Mouse (Mus musculus): ENCODE measurements at regions not wholly inside any gene's neighbourhood (a gene's known extent, or its start where the extent isn't known, plus 50 kb on each side); places are given as distances from the start of the nearest gene placed in this dataset.

DNA sequence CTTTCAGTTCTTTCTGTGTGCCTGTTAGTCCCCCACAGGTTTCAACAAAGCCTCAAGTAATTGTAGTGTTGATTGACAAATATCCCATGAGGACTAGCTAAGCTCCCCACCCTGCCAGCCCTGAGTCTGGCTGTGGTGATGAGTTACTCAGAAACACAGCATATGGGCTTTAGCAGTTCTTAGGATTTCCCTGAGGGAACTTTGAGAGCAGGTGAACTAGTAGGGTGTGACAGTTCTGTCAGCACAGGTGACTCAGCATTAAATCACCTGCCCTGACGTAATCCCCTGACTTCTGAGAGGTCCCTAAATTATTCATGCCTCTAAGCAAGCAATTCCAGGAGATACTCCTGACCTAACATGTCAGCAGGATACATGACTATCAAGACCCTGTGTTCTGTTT lies 347.7 kb upstream of the Igfbp3 start:
- no peak for DNase-seq (ENCODE audit: low spot score)
- H3K27ac ChIP-seq (replicated peaks): no peak overlapping the region
- 70% methylated on average over 1 of the region's 1 CpGs for WGBS

DNA sequence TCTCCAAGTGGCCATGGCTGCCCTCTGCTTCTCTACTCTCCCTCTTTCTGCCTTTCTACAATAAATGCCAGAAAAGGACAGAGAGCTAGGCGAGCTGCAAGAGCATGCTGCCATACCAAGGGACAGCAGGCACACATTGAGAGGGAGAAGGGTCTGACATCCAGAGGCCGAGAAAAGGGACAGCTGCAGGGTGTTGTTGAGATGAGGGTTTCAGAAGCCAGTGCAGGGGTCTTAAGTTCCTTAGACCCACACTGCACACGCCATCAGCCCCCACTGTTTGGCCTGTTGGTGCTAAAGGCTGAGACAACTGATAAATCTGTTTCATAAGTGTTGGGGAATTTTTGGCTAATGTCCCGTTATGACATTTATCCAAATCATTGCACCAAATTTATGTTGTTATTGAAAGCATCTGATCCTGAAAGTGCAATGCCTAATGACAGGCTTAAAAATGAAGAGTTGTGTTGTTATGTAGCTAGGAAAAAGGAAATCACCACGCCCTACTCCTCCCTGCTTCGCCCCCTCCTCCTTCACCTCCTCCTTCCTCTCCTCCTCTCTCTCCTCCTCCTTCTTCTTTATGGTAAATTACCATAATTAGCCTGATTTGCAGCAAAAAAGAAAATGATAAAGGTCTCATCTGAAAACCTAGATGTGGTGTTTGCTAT lies 342.0 kb upstream of the Igfbp3 start:
- no peaks in the 10 kb centered on the region for H3K9me3 ChIP-seq

More for the DNA sequence above, 347.7 kb upstream of the Igfbp3 start:
- Histone ChIP-seq H3K27me3 (replicated peaks; ENCODE audit: low read depth, poor library complexity, severe bottlenecking) (no peaks in the 10 kb centered on the region), H3K4me1 (no peaks in the 10 kb centered on the region), H3K4me3 (no peak overlapping the region), H3K9me3 (no peaks in the 10 kb centered on the region), H3K36me3 (replicated peaks) (no peaks in the 10 kb centered on the region)

DNA sequence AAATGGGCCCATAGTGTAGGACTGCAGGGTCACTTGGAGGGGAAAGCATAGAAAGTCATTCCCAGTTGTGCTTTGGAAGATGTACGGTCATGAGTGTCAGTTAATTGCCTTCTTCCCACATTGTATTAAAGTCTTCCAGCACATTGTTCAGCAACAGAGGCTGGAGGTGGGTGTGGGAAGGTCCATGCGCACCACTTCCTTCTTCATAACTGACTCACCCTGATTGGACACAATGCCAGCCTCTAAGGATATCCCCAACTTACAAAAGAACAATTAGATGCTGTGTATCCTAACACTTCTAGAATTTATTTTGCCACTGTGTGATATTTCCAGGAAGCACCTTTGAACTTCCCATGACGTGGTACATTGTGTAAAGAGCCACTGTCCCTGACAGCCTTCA lies 338.4 kb upstream of the Igfbp3 start:
- no peaks in the 10 kb centered on the region for H3K9me3 ChIP-seq
- H3K27me3 ChIP-seq (replicated peaks; ENCODE audit: low read depth, poor library complexity, severe bottlenecking): no peaks in the 10 kb centered on the region
- H3K4me3 ChIP-seq: no peak overlapping the region
- H3K27ac ChIP-seq (replicated peaks): no peak overlapping the region
- no peak for DNase-seq (ENCODE audit: low spot score)
- H3K4me1 ChIP-seq: no peaks in the 10 kb centered on the region
- 86% methylated on average over 3 of the region's 3 CpGs for WGBS
- no peaks in the 10 kb centered on the region for H3K36me3 ChIP-seq (replicated peaks)

More for the DNA sequence above, 342.0 kb upstream of the Igfbp3 start:
- Histone ChIP-seq H3K27ac (replicated peaks) (no peak overlapping the region), H3K36me3 (replicated peaks) (no peaks in the 10 kb centered on the region), H3K27me3 (replicated peaks; ENCODE audit: low read depth, poor library complexity, severe bottlenecking) (no peaks in the 10 kb centered on the region), H3K4me3 (no peak overlapping the region), H3K4me1 (no peaks in the 10 kb centered on the region)
- DNase-seq (ENCODE audit: low spot score): no peak
- 81% methylated on average over 6 of the region's 6 CpGs for WGBS

DNA sequence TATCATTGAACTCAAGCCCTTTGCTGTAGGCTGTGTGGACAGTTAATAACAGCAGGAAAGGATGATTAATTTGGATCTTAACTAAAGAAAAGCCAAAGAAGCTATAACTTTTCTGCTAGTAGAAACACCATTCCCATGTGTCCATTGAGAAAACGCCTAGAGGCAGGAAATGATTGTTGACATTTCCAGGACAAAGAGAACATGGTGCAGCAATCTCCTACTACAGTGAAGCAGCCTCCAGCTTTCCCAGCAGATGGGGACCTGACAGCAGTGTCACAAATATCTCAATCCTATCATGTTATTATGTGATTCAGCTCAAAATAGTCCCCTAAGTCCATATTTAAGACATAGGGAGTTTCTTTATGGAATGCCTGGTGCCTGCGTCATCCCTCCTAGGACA lies 334.1 kb upstream of the Igfbp3 start:
- Histone ChIP-seq H3K27ac (replicated peaks) (no peak overlapping the region), H3K4me3 (no peak overlapping the region), H3K4me1 (no peaks in the 10 kb centered on the region), H3K36me3 (replicated peaks) (no peaks in the 10 kb centered on the region), H3K27me3 (replicated peaks; ENCODE audit: low read depth, poor library complexity, severe bottlenecking) (no peaks in the 10 kb centered on the region), H3K9me3 (no peaks in the 10 kb centered on the region)
- no peak for DNase-seq (ENCODE audit: low spot score)
- WGBS: 65% methylated on average over 2 of the region's 2 CpGs

DNA sequence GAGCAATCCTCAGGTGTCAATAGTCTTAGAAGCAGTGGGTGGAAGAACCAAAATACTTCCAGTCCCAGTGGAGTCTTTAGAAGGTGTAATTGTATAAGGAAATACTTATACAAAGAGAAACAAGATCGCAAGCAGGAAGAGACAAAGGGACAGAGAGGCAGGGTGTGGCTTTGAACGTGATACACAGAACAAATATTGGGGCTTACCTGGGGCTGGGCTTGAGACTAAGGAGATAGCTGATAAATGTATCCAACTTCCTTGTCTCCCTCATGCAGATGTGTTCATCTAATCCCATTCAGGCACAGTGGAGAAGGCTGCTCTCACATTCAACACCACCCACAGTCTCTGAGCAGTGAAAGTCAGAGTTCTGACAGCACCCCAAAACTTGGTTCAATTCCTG lies 331.9 kb upstream of the Igfbp3 start:
- Histone ChIP-seq H3K27ac (replicated peaks) (no peak overlapping the region), H3K36me3 (replicated peaks) (no peaks in the 10 kb centered on the region), H3K4me1 (no peaks in the 10 kb centered on the region), H3K9me3 (no peaks in the 10 kb centered on the region), H3K27me3 (replicated peaks; ENCODE audit: low read depth, poor library complexity, severe bottlenecking) (no peaks in the 10 kb centered on the region), H3K4me3 (no peak overlapping the region)
- DNase-seq (ENCODE audit: low spot score): no peak
- WGBS: 84% methylated on average over 2 of the region's 2 CpGs

DNA sequence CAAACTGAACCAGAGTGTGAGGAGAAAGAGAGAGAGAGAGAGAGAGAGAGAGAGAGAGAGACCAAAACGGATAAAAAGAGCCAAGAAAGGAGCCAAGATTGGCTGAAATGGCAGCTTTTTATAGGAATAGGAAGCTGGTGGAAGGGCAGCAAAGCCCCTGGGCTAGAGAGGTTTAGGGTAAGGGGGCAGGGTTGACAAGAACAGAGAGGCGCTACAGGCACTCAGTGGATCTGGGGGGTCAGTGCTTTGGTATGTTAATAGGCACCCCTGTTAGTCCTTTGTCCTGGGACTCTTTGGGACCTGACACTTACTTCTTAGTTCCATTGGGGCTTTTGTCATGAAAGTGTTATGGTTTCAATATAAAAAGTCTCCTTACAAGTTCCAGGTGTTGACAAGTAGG lies 320.9 kb upstream of the Igfbp3 start:
- Histone ChIP-seq H3K27ac (replicated peaks) (no peak overlapping the region), H3K4me3 (no peak overlapping the region), H3K36me3 (replicated peaks) (no peaks in the 10 kb centered on the region), H3K9me3 (peaks cover 8% of the 10 kb centered on the region; the same call in 1 of the 2 replicates), H3K4me1 (no peaks in the 10 kb centered on the region), H3K27me3 (replicated peaks; ENCODE audit: low read depth, poor library complexity, severe bottlenecking) (no peaks in the 10 kb centered on the region)
- WGBS: 29% methylated on average over 2 of the region's 2 CpGs
- DNase-seq (ENCODE audit: low spot score): no peak

DNA sequence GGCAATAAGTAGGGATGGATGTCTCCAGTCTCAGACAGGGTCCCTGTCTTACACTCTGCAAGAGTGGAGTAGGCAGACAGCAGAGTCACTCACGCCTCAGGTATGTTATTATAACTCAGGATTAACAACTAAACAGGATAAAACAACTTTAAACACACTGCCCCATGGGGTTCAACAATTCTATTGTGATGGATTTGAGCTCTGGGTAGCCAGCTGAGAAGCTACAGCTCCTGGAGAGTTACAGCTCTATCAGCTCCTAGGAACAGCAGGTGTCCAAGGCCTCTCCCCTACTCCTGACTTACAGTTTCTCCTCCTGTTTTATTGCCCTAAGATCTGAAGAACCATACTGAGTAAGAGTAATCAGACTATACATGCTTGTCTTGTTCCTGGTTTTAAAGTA lies 319.6 kb upstream of the Igfbp3 start:
- H3K9me3 ChIP-seq: peaks cover 8% of the 10 kb centered on the region; the same call in 1 of the 2 replicates
- H3K27ac ChIP-seq (replicated peaks): no peak overlapping the region
- H3K27me3 ChIP-seq (replicated peaks; ENCODE audit: low read depth, poor library complexity, severe bottlenecking): no peaks in the 10 kb centered on the region
- H3K4me3 ChIP-seq: no peak overlapping the region
- H3K36me3 ChIP-seq (replicated peaks): no peaks in the 10 kb centered on the region
- no peak for DNase-seq (ENCODE audit: low spot score)
- no peaks in the 10 kb centered on the region for H3K4me1 ChIP-seq
- 39% methylated on average over 1 of the region's 1 CpGs for WGBS

DNA sequence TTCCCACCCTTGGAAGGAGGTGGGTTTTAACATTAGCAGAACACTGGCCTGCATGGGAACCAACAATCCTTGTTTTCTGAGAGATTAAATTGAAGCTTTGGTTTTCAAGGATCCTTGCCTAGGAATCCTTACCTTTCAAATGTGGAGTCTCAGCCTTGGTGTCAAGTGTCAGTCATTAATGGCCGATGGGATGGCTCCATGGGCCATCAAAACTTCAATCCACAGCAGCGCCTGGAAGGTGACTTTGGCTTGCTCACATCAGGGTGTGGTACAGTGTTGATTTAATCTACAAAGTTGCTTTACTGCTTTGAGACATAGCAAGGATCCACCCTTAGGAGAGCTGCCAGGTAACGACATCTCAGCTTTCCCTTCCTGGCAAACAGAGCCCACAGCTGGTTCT lies 318.1 kb upstream of the Igfbp3 start:
- Histone ChIP-seq H3K27ac (replicated peaks) (no peak overlapping the region), H3K36me3 (replicated peaks) (no peaks in the 10 kb centered on the region)
- 80% methylated on average over 3 of the region's 3 CpGs for WGBS

DNA sequence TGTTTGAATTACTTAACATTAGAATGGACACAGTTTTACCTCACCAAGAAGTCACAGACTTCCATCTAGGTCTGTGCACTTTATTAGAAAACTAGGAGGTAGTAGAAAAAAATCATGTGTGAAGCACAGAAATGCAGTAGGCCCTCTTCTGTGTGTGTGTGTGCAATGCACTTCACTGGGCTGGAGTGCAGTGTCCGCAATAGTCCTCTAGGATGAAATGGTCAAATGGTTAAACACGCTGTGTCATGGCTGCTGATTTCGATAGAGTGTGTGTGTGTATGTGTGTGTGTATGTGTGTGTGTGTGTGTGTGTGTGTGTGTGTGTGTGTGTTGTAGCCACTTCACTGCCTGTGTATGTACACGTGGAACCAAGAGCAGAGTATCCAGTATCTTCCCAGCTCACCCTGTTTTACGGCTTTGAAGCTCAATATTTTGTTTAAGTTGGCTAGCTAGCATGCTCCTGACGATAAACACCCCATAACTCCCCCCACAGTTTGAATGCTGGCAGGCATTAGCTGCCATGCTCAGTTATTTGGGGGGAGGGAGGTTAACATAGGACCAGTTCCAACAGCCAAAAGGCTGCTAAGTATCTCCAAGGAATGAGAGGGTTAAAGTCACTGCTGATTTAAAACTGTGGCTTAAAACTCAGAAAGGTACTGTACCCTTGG lies 316.9 kb upstream of the Igfbp3 start:
- Histone ChIP-seq H3K4me3 (no peak overlapping the region), H3K27me3 (replicated peaks; ENCODE audit: low read depth, poor library complexity, severe bottlenecking) (no peaks in the 10 kb centered on the region), H3K27ac (replicated peaks) (no peak overlapping the region), H3K4me1 (no peaks in the 10 kb centered on the region), H3K36me3 (replicated peaks) (no peaks in the 10 kb centered on the region), H3K9me3 (no peaks in the 10 kb centered on the region)
- no peak for DNase-seq (ENCODE audit: low spot score)
- 84% methylated on average over 6 of the region's 6 CpGs for WGBS

More for the DNA sequence above, 318.1 kb upstream of the Igfbp3 start:
- H3K4me3 ChIP-seq: no peak overlapping the region
- H3K4me1 ChIP-seq: no peaks in the 10 kb centered on the region
- no peaks in the 10 kb centered on the region for H3K27me3 ChIP-seq (replicated peaks; ENCODE audit: low read depth, poor library complexity, severe bottlenecking)
- DNase-seq (ENCODE audit: low spot score): no peak
- H3K9me3 ChIP-seq: peaks cover 7% of the 10 kb centered on the region; the same call in 1 of the 2 replicates

DNA sequence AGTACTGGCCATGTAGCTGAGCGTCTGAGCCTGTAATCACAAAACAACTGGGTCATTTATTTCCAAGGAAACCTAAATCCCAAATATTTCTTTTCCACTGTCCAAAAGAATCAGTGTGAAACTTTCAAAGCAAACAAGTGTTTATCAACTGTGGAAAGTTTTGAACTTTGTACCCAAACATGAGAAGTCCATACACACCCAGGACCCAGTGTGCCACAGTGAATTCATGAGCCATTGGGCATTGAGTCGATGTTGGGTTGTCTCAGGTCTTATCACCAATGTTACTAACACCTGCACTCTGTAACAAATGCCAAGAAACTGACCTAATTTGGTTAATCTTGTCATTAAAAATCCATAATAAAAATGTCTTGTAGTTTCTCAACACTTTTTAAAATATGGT lies 305.8 kb upstream of the Igfbp3 start:
- Histone ChIP-seq H3K4me3 (no peak overlapping the region), H3K9me3 (no peaks in the 10 kb centered on the region), H3K27ac (replicated peaks) (no peak overlapping the region), H3K4me1 (no peaks in the 10 kb centered on the region), H3K36me3 (replicated peaks) (no peaks in the 10 kb centered on the region), H3K27me3 (replicated peaks; ENCODE audit: low read depth, poor library complexity, severe bottlenecking) (no peaks in the 10 kb centered on the region)
- WGBS: 85% methylated on average over 2 of the region's 2 CpGs
- DNase-seq (ENCODE audit: low spot score): no peak

DNA sequence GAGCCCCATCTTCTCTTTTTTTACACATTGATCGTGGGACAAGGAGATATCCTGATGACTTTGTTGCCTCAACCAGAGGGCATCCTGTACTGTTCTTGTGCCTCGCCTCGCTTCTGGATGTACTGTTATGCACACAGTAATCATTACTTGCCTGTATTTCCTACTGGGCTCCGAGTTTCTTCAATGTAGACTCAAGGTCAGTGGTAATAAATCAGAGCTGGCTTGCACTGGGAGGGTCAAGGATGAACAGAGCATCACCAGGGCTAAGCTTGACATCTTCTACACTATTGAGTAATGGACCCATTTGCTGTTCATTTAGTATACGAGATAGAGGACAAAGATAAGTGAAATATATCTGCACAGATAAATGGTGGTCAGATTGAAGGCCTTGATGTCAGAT lies 295.1 kb upstream of the Igfbp3 start:
- 86% methylated on average over 5 of the region's 5 CpGs for WGBS

DNA sequence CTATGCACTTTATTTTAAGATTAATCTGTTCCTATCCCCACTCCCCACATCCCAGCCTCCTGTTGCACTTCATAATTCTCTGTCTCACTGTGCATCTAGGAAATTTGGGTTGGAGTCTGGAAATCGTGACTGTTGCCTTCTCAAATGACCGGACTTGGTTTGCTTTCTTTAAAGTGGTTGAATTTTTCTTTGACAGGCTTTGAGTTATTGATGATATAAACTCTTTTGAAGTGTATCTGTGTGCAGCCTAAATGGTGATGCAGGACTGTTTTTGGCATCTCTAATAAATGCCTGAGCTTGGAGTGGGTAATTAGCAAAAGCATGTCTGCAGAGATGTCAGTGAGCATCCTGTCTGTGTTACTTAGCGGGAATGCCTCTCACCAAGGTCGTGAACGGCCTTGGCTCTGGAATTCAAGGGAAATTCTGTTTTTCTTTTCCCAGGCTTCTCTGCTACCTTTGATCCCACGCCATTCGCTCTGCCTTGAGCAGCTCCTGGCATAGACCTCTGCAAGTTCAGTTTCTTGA lies 292.8 kb upstream of the Igfbp3 start:
- H3K4me3 ChIP-seq: no peak overlapping the region
- no peak overlapping the region for H3K27ac ChIP-seq (replicated peaks)
- DNase-seq (ENCODE audit: low spot score): no peak
- WGBS: 63% methylated on average over 7 of the region's 7 CpGs
- H3K27me3 ChIP-seq (replicated peaks; ENCODE audit: low read depth, poor library complexity, severe bottlenecking): no peaks in the 10 kb centered on the region
- no peaks in the 10 kb centered on the region for H3K36me3 ChIP-seq (replicated peaks)
- H3K4me1 ChIP-seq: peaks cover 14% of the 10 kb centered on the region; the same call in 1 of the 2 replicates
- no peaks in the 10 kb centered on the region for H3K9me3 ChIP-seq

More for the DNA sequence above, 295.1 kb upstream of the Igfbp3 start:
- DNase-seq (ENCODE audit: low spot score): no peak
- no peak overlapping the region for H3K4me3 ChIP-seq
- no peaks in the 10 kb centered on the region for H3K27me3 ChIP-seq (replicated peaks; ENCODE audit: low read depth, poor library complexity, severe bottlenecking)
- H3K4me1 ChIP-seq: peaks cover 11% of the 10 kb centered on the region; the same call in 1 of the 2 replicates
- no peaks in the 10 kb centered on the region for H3K36me3 ChIP-seq (replicated peaks)
- H3K27ac ChIP-seq (replicated peaks): no peak overlapping the region
- no peaks in the 10 kb centered on the region for H3K9me3 ChIP-seq
